Mouse (Mus musculus) monocyte, adult 59 days (primary cell): ENCODE results near the gene Rnf146. TPM values are rescaled to one million over a fixed set of nuclear protein-coding genes. Genes with fewer than 3 reads are reported as not detected.

Source experiments
- total RNA-seq, 2 experiments: library from RNA; stranded (reverse); gene quantifications; one replicate each; pipeline ENCODE4 v1.2.4; 2023

Rnf146 gene
- total RNA-seq, result 10 to 100 TPM; 54.9 to 60.4 TPM

DNA sequence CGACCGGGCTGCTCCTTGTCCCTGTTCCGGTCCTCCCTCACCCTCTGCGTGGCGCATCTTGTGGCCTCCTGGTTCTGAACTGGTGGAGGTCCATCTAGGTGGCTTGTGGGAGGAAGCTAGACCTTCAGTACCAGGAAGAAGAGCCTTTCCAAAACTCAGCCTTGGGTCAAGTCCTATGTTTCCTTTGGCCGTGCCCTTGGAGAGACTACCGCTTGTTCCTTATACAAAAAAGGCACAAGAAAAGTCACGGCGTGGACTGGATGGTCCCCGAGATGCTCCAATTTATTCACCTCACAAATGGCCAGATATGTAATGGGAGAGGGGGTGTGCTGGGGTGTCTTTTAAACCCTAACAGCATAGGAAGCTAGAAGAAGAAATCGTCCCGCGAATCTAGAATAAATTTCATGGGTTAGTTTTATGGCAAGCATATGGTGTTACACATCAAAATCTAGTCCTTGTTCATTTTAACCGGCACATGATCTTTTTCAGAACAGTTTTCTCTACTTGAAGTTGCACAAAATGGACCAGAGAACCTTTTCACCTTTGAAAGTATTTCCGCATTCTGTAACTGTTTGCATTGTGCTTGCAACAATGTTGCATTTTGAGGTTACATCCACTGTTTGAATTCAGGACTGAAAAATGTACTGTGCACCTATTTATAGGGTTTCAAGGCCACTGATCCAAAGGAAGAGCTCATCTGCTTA, at the start of gene Rnf146:
Rnf146 (minus strand) TSS at position 246 of the 704 bp plus-strand sequence.

DNA sequence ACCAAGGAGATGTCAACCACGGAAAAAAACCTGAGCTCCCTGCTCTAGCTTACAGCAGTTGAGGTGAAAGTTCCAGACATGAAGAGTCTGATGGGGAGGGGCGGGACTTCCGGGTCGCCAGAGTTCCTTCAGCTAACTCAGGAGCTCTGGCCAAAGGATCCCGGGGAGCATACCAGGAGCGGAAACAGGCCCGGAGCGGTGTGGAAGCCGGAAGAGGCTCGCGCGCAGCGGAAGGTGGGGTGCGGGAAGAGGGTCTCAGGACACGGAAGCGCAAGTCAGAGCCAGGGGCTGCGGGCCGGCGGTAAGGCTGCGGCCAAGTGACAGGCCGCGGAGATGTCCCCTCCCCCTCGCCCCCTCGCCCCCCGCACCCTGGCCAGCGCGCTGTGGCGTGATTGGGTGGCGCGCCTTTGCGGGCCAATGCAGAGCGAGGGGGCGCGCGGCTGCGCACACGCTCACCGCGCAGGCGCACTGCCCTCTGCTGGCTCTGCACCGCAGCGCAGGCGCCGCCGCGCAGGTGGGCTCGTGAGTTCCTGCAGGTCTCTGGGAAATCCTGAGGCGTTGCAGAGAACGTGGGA, 49.1 kb downstream of the Rnf146 start, which contains the start of gene Echdc1:
Echdc1 (plus strand) TSS at position 103 of the 575 bp plus-strand sequence.

Other genes with a start within 250 kb of the Rnf146 start
- gene Soga3, start 218.6 kb downstream of the Rnf146 start, total RNA-seq, result not detected
- not detected for gene Gm49353, start 163.5 kb downstream of the Rnf146 start, total RNA-seq
- not detected for gene 9330159F19Rik, start 150.8 kb downstream of the Rnf146 start, total RNA-seq
- 1 to 10 TPM; 4.7 to 6.0 TPM for gene Echdc1, start 49.3 kb downstream of the Rnf146 start, total RNA-seq
- not detected for gene Rspo3, start 173.4 kb upstream of the Rnf146 start, total RNA-seq